Mouse (Mus musculus) bone marrow macrophage, adult 2 months (primary cell): ENCODE results near the gene Hoxd4. TPM values are rescaled to one million over a fixed set of nuclear protein-coding genes. Genes with fewer than 3 reads are reported as not detected.

ENCODE experiments used
- H3K27ac ChIP-seq: 2 replicates; pipeline ENCODE4 v1.5.1; 2012; ENCODE audit warnings: low read depth, low read length; ENCODE audit not compliant: insufficient read depth
- H3K4me1 ChIP-seq: 2 replicates; pipeline ENCODE4 v1.6.1; 2012; ENCODE audit warnings: low read length; ENCODE audit not compliant: control insufficient read depth, insufficient read depth
- H3K4me3 ChIP-seq: 2 replicates; pipeline ENCODE4 v1.5.1; 2012; ENCODE audit warnings: mild to moderate bottlenecking, low read length, moderate library complexity; ENCODE audit not compliant: insufficient read depth
- CTCF ChIP-seq: IDR thresholded peaks from 2 replicates; pipeline ENCODE4 v1.5.1; 2012; ENCODE audit warnings: low read depth, mild to moderate bottlenecking, low read length, moderate library complexity
- POLR2A ChIP-seq: IDR thresholded peaks from 2 replicates; pipeline ENCODE4 v1.6.1; 2012; ENCODE audit warnings: mild to moderate bottlenecking, low read depth, low read length, borderline replicate concordance
- polyA plus RNA-seq: library from polyadenylated mRNA; stranded (reverse); fragments of >200 nt; gene quantifications from 2 replicates; pipeline ENCODE4 v1.2.4, GENCODE M21; 2012; ENCODE audit not compliant: missing spikeins, insufficient read depth, insufficient read length

Hoxd4 gene
- polyA plus RNA-seq, 1 experiment, result not detected

DNA sequence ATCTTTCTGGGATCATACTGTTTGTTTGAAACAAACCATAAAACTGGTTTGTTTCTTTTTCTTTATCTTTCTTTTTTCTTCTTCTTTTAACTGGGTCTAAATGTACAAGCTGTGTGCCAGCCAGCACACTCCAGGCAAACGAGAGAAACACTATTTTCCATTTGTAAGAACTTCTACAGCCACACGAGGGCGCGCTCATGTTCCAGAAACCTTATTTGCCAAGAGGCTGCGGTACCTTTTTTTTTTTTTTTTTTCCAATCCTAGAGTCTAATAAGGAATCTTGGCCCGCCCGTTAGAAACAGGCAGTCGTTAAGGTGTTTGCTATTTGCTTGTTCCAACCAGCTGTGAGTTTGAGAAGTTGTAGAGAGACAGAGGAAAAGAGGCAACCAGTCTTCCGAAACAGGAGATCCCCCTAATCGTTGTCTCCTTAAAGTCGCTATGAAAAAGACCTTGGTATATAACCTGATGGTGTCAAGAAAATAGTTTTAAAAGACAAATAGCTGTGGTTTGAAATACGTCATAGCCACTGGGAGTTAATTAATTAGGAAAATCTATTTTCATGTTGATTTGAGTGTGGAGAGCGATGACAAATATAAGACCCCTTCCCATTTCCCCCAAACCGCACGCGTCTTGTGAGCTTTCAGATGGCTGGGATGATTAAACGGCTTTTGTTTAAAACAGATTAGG is 25.3 kb upstream of the Hoxd4 start:
- Histone ChIP-seq H3K27ac (no peak overlapping the region), H3K4me3 (no peak overlapping the region), H3K4me1 (no peaks in the 10 kb centered on the region)
- TF ChIP-seq CTCF, result no peak
- no peak for TF ChIP-seq POLR2A

DNA sequence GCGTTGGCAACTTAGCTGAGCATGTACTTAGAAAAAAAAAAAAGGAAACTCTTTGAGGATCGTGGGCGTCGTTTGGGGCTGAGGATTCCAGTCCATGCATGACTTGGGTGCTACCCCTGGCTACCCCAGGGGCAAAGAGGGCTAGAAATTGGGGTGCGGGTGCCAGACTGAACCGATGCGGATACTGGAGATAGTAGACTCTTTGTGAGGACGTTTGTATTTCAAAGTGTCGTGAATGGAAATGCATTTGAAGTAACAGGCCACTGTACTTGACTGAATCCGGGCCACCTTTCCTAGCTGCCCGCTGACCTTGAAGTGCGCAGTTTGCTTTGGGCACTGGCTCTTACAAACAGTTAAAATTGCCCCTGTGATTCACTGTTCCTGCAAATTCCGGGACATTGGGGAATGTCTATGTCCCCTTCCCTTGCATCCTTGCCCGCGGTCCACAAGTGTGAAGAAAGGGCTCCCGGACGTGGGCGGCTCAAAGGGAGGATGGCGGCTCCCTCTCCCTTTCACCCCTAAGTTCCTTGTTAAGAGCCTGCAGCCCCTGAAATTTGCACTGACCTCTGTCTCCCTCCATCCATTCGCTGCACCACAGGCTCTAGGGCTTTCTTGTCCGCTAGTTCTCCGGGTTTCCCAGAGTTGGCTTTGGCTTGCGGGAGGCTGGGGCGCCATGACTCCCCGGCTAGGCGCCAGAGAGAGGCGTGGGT is 24.6 kb upstream of the Hoxd4 start:
- Histone ChIP-seq H3K4me3 (no peak overlapping the region), H3K4me1 (no peaks in the 10 kb centered on the region), H3K27ac (no peak overlapping the region)
- TF ChIP-seq CTCF (no peak), POLR2A (no peak)

- TF ChIP-seq POLR2A (no peak), CTCF (no peak)
- Histone ChIP-seq H3K4me1 (no peaks in the 10 kb centered on the region), H3K27ac (no peak overlapping the region), H3K4me3 (no peak overlapping the region)
Observed at GRCm38 (mm10) chr2:74687698-74688555, 23.8 kb upstream of the Hoxd4 start.

DNA sequence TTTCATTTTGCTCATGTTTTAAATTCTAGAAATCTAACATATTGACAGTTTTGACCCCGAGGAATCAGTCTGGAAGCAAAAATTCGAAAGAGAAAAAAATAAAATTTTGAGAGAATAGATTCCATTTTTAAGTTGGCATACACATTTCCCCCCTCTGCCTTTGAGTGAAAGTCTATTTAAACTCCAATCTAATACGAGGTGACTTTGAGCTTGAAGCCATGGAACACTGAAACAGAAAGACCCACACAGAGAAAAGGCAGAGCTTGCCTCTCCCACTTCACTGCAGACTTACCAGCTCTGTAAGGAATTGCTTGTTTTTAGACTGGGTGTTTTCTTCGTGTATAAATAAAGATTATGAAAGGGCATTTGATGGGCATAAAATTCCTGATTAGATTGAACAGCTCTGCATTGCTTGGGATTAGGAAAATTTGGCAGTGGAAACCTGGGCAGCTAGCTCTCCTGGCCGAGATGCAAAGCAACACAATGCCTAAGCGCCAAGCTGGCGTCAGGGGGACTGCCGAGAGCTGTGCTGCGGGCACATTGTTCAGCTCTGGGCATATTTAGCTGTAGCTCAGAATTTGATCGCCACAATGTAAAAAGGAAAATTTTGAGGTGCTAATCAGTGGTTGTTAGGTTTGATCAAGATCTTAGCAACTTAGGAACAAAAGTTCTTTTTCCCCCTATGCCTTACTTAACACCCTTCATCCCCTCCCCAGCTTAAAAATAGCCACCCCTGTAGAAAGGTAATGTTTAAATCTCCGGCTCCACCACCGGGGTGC is 22.7 kb upstream of the Hoxd4 start:
- Histone ChIP-seq H3K4me3 (no peak overlapping the region), H3K4me1 (no peaks in the 10 kb centered on the region), H3K27ac (no peak overlapping the region)
- TF ChIP-seq POLR2A (no peak), CTCF (no peak)

GRCm38 (mm10) chr2:74689574-74690337 is 22.0 kb upstream of the Hoxd4 start:
- TF ChIP-seq CTCF (no peak), POLR2A (no peak)
- no peak overlapping the region for H3K27ac ChIP-seq

DNA sequence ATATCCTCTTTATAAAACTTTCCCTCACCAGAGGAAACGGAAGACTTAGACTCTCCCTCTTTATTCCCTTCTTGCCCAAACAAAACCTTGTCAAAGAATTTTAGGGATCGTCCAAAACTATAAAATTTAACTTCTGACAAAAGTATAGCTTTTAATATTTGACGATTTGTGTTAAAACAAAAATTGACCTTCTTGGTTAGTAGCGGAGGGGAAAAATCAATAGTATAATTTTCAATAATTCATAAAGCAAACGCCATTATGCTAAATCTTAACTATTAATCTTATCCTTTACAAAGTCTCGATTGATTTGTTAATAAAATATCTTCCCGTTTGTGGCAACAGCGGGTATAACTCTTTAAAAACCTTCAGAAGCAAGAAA is 21.4 kb upstream of the Hoxd4 start:
- Histone ChIP-seq H3K4me1 (no peaks in the 10 kb centered on the region), H3K27ac (no peak overlapping the region), H3K4me3 (no peak overlapping the region)
- TF ChIP-seq CTCF (no peak), POLR2A (no peak)

More at GRCm38 (mm10) chr2:74689574-74690337, 22.0 kb upstream of the Hoxd4 start:
- Histone ChIP-seq H3K4me1 (no peaks in the 10 kb centered on the region), H3K4me3 (no peak overlapping the region)

DNA sequence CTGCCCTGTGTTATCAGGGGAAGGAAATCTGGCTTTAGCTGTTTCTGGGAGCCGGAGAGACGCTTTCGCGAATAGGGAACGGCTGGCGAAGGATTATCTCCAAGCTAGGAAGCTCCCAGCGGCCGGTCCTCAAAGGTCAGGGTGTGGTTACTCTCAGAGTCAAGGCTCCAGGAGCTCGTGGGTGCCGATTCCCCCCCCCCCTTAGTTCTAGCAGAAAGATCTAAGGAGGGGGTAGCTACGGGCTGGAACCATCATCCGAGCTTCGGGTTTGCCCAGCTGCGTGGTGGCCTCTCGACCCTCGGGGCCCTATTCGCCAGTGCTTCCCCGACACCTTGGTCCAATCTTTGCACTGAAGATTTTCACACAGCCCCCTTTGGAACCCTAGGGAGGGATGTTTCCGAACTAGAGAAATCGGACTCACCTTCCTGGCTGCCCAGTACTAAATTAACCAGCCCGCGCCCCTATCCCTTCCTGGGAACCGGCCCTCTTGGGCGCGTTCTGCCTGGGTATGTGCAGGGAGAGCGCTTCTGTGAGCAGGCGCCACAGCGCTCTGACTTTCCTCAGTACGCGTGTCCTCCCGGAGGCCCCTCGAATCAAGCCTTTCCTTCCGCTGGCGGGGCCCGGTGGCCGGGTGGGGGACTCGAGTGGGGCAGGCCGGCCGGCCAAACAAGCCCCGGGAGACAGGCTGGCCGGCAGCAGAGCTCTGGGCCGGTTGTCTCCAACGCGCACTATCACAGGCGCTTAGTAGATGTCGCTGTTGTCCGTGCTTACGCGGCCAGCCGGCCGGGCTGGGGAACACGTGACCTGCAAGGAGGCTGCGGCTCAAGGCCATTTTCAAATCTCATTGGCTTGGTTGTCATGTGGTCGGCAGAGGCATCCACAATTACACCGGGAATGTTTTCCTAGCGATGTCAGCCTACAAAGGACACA is 20.4 kb upstream of the Hoxd4 start, which contains the start of gene Hoxd10:
Hoxd10 (plus strand) TSS at position 903 of the 930 bp plus-strand sequence.
- no peak within 1 kb of the TSS for H3K4me3 ChIP-seq
- H3K4me1 ChIP-seq, result no peaks in the 10 kb centered on the region
- no peak within 1 kb of the TSS for H3K27ac ChIP-seq
- TF ChIP-seq CTCF, result no peak
- TF ChIP-seq POLR2A, result no peak
